Mouse (Mus musculus) kidney, postnatal 0 days (tissue): ENCODE results near the gene Prep. TPM values are rescaled to one million over a fixed set of nuclear protein-coding genes. Genes with fewer than 3 reads are reported as not detected.

Experiments used
- ATAC-seq: fragments of 200-750 bp; cut with Nextera tagmentation; replicated peaks from 2 replicates; pipeline ENCODE4 v1.8.0; 2017; ENCODE audit warnings: low read depth, moderate number of reproducible peaks, moderate TSS enrichment, moderate library complexity; ENCODE audit not compliant: low FRiP score
- DNase-seq: peaks from one replicate; pipeline ENCODE4 v3.0.0-alpha.2; 2016; ENCODE audit warnings: low spot score
- H3K27ac ChIP-seq: fragments of 300-500 bp; sonication (generic); 2 replicates; pipeline ENCODE4 v1.5.1; 2014; ENCODE audit warnings: mild to moderate bottlenecking
- H3K27me3 ChIP-seq: fragments of 300-500 bp; sonication (generic); 2 replicates; pipeline ENCODE4 v1.6.1; 2014; ENCODE audit warnings: low read length, mixed read lengths; ENCODE audit not compliant: insufficient read depth
- H3K36me3 ChIP-seq: fragments of 300-500 bp; sonication (generic); 2 replicates; pipeline ENCODE4 v1.6.1; 2014; ENCODE audit warnings: low read length, mixed read lengths; ENCODE audit not compliant: insufficient read depth
- H3K4me1 ChIP-seq: fragments of 300-500 bp; sonication (generic); replicated peaks from 2 replicates; pipeline ENCODE4 v1.6.1; 2014; ENCODE audit warnings: antibody characterized with exemption, low read length, mixed read lengths; ENCODE audit not compliant: insufficient read depth
- H3K4me2 ChIP-seq: fragments of 300-500 bp; sonication (generic); 2 replicates; pipeline ENCODE4 v1.6.1; 2014; ENCODE audit warnings: mild to moderate bottlenecking, low read length, moderate library complexity, mixed read lengths
- H3K4me3 ChIP-seq: fragments of 300-500 bp; sonication (generic); replicated peaks from 2 replicates; pipeline ENCODE4 v1.5.1; 2014; ENCODE audit warnings: low read depth, low read length
- H3K9ac ChIP-seq: fragments of 300-500 bp; sonication (generic); 2 replicates; pipeline ENCODE4 v1.6.1; 2014; ENCODE audit warnings: low read depth, low read length
- H3K9me3 ChIP-seq: fragments of 300-500 bp; sonication (generic); replicated peaks from 2 replicates; pipeline ENCODE4 v1.6.1; 2016; ENCODE audit warnings: low read length, inconsistent platforms, mixed read lengths
- CTCF ChIP-seq: IDR thresholded peaks from 2 replicates; pipeline ENCODE4 v1.5.1; 2016; ENCODE audit warnings: antibody characterized with exemption, low read depth, mild to moderate bottlenecking, moderate library complexity
- WGBS: fragments of 180-500 bp; shearing (Covaris S2); extraction: QIAGEN DNeasy Blood & Tissue Kit; methylation state at CpG from one replicate; pipeline ENCODE4 v1.1.7; 2014; 5-methylcytosine and 5-hydroxymethylcytosine counted together
- polyA plus RNA-seq: library from polyadenylated mRNA; unstranded; fragments of >200 nt; fragmentation: Nextera tagmentation; extraction: Ambion mirVana; gene quantifications from 2 replicates; pipeline ENCODE4 v1.2.1, GENCODE M21; 2015

The Prep gene
- polyA plus RNA-seq, 1 experiment from 2014 or later: 12.8 TPM

- H3K27me3 ChIP-seq: no peaks in the 10 kb centered on the region
- no peak overlapping the region for H3K4me3 ChIP-seq
- TF ChIP-seq CTCF: no peak
- H3K9ac ChIP-seq: no peak overlapping the region
- H3K9me3 ChIP-seq: no peaks in the 10 kb centered on the region
- no peaks in the 10 kb centered on the region for H3K36me3 ChIP-seq
- 91% methylated on average over 7 of the region's 7 CpGs for WGBS
- H3K4me1 ChIP-seq: no peaks in the 10 kb centered on the region
- H3K4me2 ChIP-seq: no peak overlapping the region
- H3K27ac ChIP-seq: no peak overlapping the region
- ATAC-seq (no peak), DNase-seq (no peak)
Observed at GRCm38 (mm10) chr10:45026935-45027334, 40.1 kb upstream of the Prep start.

- H3K36me3 ChIP-seq: no peaks in the 10 kb centered on the region
- no peaks in the 10 kb centered on the region for H3K9me3 ChIP-seq
- 0 out of 2 replicates have a peak overlapping the region, but pooled peaks have one; percentile 28 for H3K4me2 ChIP-seq
- ATAC-seq: no peak
- DNase-seq: peak; percentile 87
- peak; percentile 84 for TF ChIP-seq CTCF
- H3K9ac ChIP-seq: no peak overlapping the region
- no peaks in the 10 kb centered on the region for H3K27me3 ChIP-seq
- H3K4me3 ChIP-seq: no peak overlapping the region
- no peak overlapping the region for H3K27ac ChIP-seq
- WGBS: 25% methylated on average over 12 of the region's 12 CpGs
- peaks cover 5% of the 10 kb centered on the region; the same call in 1 of the 2 replicates for H3K4me1 ChIP-seq
Observed at GRCm38 (mm10) chr10:45045268-45045928, 21.6 kb upstream of the Prep start.

GRCm38 (mm10) chr10:45048158-45048557 is 18.8 kb upstream of the Prep start:
- H3K4me2 ChIP-seq: no peak overlapping the region

GRCm38 (mm10) chr10:45048622-45049021 is 18.4 kb upstream of the Prep start:
- no peak overlapping the region for H3K27ac ChIP-seq
- H3K4me2 ChIP-seq: peak overlapping the region; percentile 3; the same call in 1 of the 2 replicates
- H3K4me1 ChIP-seq: peaks cover 5% of the 10 kb centered on the region; the same call in 1 of the 2 replicates
- ATAC-seq (no peak; the same call in 1 of the 2 replicates), DNase-seq (peak; percentile 40)
- 15% methylated on average over 11 of the region's 11 CpGs for WGBS
- H3K36me3 ChIP-seq: no peaks in the 10 kb centered on the region
- no peaks in the 10 kb centered on the region for H3K27me3 ChIP-seq
- no peaks in the 10 kb centered on the region for H3K9me3 ChIP-seq
- no peak overlapping the region for H3K4me3 ChIP-seq
- no peak for TF ChIP-seq CTCF
- H3K9ac ChIP-seq: no peak overlapping the region

More at GRCm38 (mm10) chr10:45048158-45048557, 18.8 kb upstream of the Prep start:
- H3K27ac ChIP-seq: no peak overlapping the region
- ATAC-seq (no peak), DNase-seq (no peak)
- H3K4me3 ChIP-seq: no peak overlapping the region
- no peaks in the 10 kb centered on the region for H3K9me3 ChIP-seq
- H3K4me1 ChIP-seq: peaks cover 5% of the 10 kb centered on the region; the same call in 1 of the 2 replicates
- 58% methylated on average over 11 of the region's 11 CpGs for WGBS
- no peak for TF ChIP-seq CTCF
- no peaks in the 10 kb centered on the region for H3K27me3 ChIP-seq
- H3K9ac ChIP-seq: no peak overlapping the region
- no peaks in the 10 kb centered on the region for H3K36me3 ChIP-seq

- H3K4me3 ChIP-seq: no peak overlapping the region
- ATAC-seq (peak; percentile 68; the same call in 1 of the 2 replicates), DNase-seq (peak; percentile 90)
- H3K9ac ChIP-seq: no peak overlapping the region
- WGBS: 57% methylated on average over 11 of the region's 11 CpGs
- no peaks in the 10 kb centered on the region for H3K27me3 ChIP-seq
- TF ChIP-seq CTCF: peak; percentile 88
- no peaks in the 10 kb centered on the region for H3K9me3 ChIP-seq
- H3K4me1 ChIP-seq: peaks cover 5% of the 10 kb centered on the region; the same call in 1 of the 2 replicates
- H3K4me2 ChIP-seq: no peak overlapping the region
- H3K27ac ChIP-seq: no peak overlapping the region
- no peaks in the 10 kb centered on the region for H3K36me3 ChIP-seq
Observed at GRCm38 (mm10) chr10:45051125-45051744, 15.8 kb upstream of the Prep start.

DNA sequence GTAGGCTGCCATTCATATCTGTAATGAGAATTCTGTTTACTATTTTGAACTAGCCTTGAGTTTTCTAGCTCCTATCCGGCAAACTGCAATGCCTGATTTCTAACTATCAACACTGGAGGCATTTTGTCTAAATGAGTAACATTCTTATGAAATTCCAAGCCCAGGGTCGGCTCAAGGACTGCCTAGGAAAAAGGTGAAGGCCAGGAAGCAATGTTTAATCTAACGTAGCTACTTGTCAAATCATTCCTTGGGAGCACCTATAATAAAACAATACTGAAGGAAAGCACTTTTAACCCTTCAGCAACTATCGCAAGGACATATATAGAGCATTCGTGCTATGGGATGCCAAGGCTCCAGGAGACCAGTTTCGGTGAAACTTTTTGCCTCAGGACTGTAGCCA is 8.6 kb upstream of the Prep start:
- no peak overlapping the region for H3K9ac ChIP-seq
- ATAC-seq (no peak), DNase-seq (no peak)
- H3K4me2 ChIP-seq: no peak overlapping the region
- H3K36me3 ChIP-seq: no peaks in the 10 kb centered on the region
- no peak overlapping the region for H3K4me3 ChIP-seq
- 83% methylated on average over 6 of the region's 6 CpGs for WGBS
- no peak for TF ChIP-seq CTCF
- H3K4me1 ChIP-seq: no peaks in the 10 kb centered on the region
- H3K27me3 ChIP-seq: no peaks in the 10 kb centered on the region
- H3K9me3 ChIP-seq: no peaks in the 10 kb centered on the region
- no peak overlapping the region for H3K27ac ChIP-seq
